Mouse (Mus musculus) midbrain, embryonic 16.5 days (tissue): ENCODE results near the gene Pacsin1. TPM values are rescaled to one million over a fixed set of nuclear protein-coding genes. Genes with fewer than 3 reads are reported as not detected.

Source experiments
- ATAC-seq: fragments of 200-750 bp; cut with Nextera tagmentation; 2 replicates; pipeline ENCODE4 v1.8.0; 2017; ENCODE audit warnings: moderate TSS enrichment
- H3K27ac ChIP-seq: fragments of 300-500 bp; sonication (generic); 2 replicates; pipeline ENCODE4 v1.5.1; 2014; ENCODE audit warnings: mild to moderate bottlenecking, low read length, mixed read lengths
- H3K27me3 ChIP-seq: fragments of 300-500 bp; sonication (generic); 2 replicates; pipeline ENCODE4 v1.6.1; 2014; ENCODE audit warnings: low read depth, low read length, mixed read lengths; ENCODE audit not compliant: control insufficient read depth, insufficient read depth
- H3K36me3 ChIP-seq: fragments of 300-500 bp; sonication (generic); 2 replicates; pipeline ENCODE4 v1.6.1; 2014; ENCODE audit warnings: mild to moderate bottlenecking, low read length, moderate library complexity, mixed read lengths; ENCODE audit not compliant: control insufficient read depth, insufficient read depth
- H3K4me1 ChIP-seq: fragments of 300-500 bp; sonication (generic); 2 replicates; pipeline ENCODE4 v1.6.1; 2014; ENCODE audit warnings: mild to moderate bottlenecking, low read length, mixed read lengths; ENCODE audit not compliant: control insufficient read depth, insufficient read depth
- H3K4me2 ChIP-seq: fragments of 300-500 bp; sonication (generic); 2 replicates; pipeline ENCODE4 v1.6.1; 2014; ENCODE audit warnings: mild to moderate bottlenecking, low read length, mixed read lengths
- H3K4me3 ChIP-seq: fragments of 300-500 bp; sonication (generic); 2 replicates; pipeline ENCODE4 v1.5.1; 2014; ENCODE audit warnings: low read depth, mild to moderate bottlenecking, low read length, moderate library complexity, mixed read lengths
- H3K9ac ChIP-seq: fragments of 300-500 bp; sonication (generic); 2 replicates; pipeline ENCODE4 v1.6.1; 2014; ENCODE audit warnings: low read depth, low read length, mixed read lengths
- H3K9me3 ChIP-seq: fragments of 300-500 bp; sonication (generic); replicated peaks from 2 replicates; pipeline ENCODE4 v1.6.1; 2014; ENCODE audit warnings: mild to moderate bottlenecking, low read length, mixed read lengths; ENCODE audit not compliant: control insufficient read depth, poor library complexity, severe bottlenecking
- WGBS: fragments of 180-500 bp; shearing (Covaris S2); extraction: QIAGEN DNeasy Blood & Tissue Kit; methylation state at CpG from one replicate; pipeline ENCODE4 v1.1.7; 2014; 5-methylcytosine and 5-hydroxymethylcytosine counted together
- polyA plus RNA-seq: library from polyadenylated mRNA; unstranded; fragments of >200 nt; fragmentation: Nextera tagmentation; extraction: Ambion mirVana; gene quantifications from 2 replicates; pipeline ENCODE4 v1.2.1, GENCODE M21; 2015

Pacsin1 gene
- polyA plus RNA-seq, 1 experiment from 2014 or later = 67.7 TPM

DNA sequence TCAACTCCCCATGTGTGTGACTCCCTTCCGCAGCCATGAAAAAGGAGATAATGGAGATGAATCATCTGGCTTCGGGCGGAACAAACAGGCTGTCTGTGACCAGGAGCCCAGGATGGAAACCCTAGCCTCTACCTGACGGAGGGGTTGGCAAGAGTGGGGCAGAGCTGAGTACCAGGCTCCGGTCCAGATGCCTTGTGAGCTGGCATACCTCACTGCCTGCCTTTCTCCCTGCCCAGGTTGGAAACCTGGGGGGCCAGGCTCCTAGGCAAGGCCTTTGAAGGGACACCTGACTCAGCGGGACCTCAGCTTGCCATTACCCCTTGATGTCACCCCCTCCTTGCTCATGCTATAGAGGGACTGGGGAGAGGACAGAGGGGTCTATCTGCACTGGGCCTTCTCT lies 85.7 kb downstream of the Pacsin1 start:
- ATAC-seq = no peak
- Histone ChIP-seq H3K9ac (no peak overlapping the region), H3K4me1 (no peaks in the 10 kb centered on the region), H3K9me3 (no peaks in the 10 kb centered on the region), H3K27ac (no peak overlapping the region), H3K4me3 (no peak overlapping the region), H3K36me3 (no peaks in the 10 kb centered on the region), H3K27me3 (no peaks in the 10 kb centered on the region), H3K4me2 (no peak overlapping the region)
- WGBS = 89% methylated on average over 6 of the region's 6 CpGs

DNA sequence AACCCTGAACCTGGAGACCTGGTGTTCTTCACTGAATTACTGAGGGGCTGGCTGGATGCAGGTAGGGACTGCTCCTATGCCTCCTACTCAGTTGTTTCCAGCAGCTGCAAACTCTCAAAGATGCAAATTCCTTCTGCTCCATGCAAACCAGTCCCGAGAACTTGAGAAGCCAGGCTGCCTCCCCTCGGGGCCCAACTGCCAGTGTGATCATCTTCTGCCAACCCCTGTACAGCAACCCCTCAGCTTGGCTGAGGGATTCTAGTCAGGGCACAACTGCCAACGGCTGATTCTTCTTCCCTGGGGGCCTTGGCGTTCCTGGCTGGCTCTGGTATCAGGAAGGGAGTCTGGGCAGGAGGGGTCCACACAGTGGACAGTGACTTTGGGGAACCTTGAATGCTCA lies 91.1 kb downstream of the Pacsin1 start:
- WGBS = 55% methylated on average over 4 of the region's 4 CpGs
- ATAC-seq = no peak
- H3K4me2 ChIP-seq = no peak overlapping the region
- H3K27ac ChIP-seq = no peak overlapping the region
- H3K27me3 ChIP-seq = no peaks in the 10 kb centered on the region
- no peaks in the 10 kb centered on the region for H3K9me3 ChIP-seq
- no peaks in the 10 kb centered on the region for H3K36me3 ChIP-seq
- no peak overlapping the region for H3K4me3 ChIP-seq
- peak overlapping the region; percentile 20; the same call in 1 of the 2 replicates for H3K9ac ChIP-seq
- H3K4me1 ChIP-seq = no peaks in the 10 kb centered on the region

DNA sequence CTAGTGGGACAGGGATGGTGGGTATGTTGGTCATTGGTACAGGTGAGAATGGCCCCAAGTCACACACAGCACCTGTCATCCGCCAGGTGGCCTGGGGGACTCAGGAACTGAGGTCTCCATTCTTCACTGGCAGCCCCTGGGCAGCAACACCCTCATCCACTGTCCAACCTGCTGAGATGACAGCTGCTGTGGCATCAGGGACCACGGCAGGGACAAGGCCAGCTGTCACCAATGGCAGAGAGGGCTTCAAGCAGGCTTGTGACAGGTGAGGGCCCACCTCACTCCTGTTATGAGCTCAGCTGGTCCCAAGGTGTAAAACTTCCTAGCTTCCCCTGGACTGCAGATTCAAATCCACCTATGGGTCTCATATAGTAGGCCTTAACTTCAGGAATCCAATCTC lies 92.8 kb downstream of the Pacsin1 start:
- ATAC-seq = no peak
- H3K27ac ChIP-seq = no peak overlapping the region
- H3K4me2 ChIP-seq = no peak overlapping the region
- no peaks in the 10 kb centered on the region for H3K36me3 ChIP-seq
- H3K27me3 ChIP-seq = no peaks in the 10 kb centered on the region
- H3K4me1 ChIP-seq = no peaks in the 10 kb centered on the region
- no peak overlapping the region for H3K9ac ChIP-seq
- no peaks in the 10 kb centered on the region for H3K9me3 ChIP-seq
- 97% methylated on average over 2 of the region's 2 CpGs for WGBS
- no peak overlapping the region for H3K4me3 ChIP-seq

DNA sequence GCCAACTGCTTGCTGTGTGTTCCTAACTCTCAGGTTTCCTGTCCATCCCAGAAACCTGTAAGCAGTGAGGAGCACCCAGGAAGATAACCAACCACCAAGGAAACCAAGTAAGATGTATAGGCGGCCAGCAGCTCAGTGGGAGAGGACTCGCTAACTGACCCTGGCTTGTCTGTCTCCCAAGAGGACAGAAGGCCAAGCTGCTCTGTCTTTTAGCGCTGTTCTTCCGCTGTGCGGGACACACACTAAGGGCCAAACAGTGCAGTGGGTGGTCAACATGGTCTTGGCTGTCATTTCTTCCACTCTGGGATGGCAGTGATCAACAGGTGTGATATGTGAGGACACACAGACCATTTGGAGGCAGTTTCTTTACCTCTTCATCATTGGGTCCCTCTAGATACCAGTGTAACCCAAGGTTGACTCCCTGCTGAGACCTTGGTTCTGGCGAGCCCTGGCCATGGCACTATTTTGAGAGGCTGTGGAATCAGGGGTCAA lies 95.2 kb downstream of the Pacsin1 start:
- H3K9me3 ChIP-seq = no peaks in the 10 kb centered on the region
- no peak overlapping the region for H3K27ac ChIP-seq
- WGBS = 89% methylated on average over 6 of the region's 6 CpGs
- H3K9ac ChIP-seq = no peak overlapping the region
- H3K4me2 ChIP-seq = no peak overlapping the region
- ATAC-seq = no peak
- H3K4me3 ChIP-seq = no peak overlapping the region
- no peaks in the 10 kb centered on the region for H3K36me3 ChIP-seq
- H3K4me1 ChIP-seq = no peaks in the 10 kb centered on the region
- no peaks in the 10 kb centered on the region for H3K27me3 ChIP-seq

DNA sequence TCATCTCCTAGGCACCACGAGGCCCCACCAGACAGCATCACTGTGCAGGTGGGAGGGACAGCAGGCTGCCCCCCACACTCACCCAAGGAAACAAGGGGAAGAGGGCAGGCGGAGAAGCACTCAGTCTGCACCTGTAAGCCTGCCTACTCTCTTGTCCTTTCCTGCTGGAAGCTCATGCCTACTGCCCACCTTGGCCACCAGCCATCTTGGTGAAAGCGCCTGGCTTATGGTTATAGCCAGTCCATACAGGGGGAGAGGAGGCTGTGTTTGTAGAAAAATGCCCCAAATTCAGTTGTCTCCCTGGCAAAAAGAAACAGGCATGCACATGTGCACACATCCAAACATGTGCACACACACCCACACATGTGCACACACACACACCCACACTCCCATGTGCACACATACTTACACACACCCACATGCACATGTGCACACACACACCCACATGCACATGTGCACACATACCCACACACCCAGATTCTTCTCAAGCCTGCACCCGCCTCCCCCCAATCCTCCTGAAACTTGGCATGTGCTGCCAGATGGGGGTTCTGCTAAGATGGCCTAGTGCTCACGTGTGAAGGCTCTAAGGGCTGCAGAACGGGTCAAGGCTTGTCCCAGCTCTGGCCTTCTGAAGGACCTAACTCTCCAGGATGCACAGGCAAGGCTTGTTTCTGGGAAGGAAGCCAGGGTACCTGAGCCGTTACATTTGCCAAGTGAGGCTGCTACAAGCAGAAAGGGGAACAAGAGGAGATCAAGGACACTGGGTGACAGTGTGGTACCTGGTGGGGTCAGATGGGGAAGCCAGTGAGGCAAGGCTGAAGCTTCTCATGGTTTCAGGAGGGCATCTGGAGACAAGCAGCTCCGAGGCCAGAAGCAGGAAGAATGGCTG lies 96.2 kb downstream of the Pacsin1 start:
- ATAC-seq = no peak
- Histone ChIP-seq H3K9me3 (no peaks in the 10 kb centered on the region), H3K4me2 (no peak overlapping the region), H3K4me1 (no peaks in the 10 kb centered on the region), H3K9ac (no peak overlapping the region), H3K27me3 (no peaks in the 10 kb centered on the region), H3K36me3 (no peaks in the 10 kb centered on the region), H3K27ac (no peak overlapping the region), H3K4me3 (no peak overlapping the region)
- whole genome bisulfite sequencing = 90% methylated on average over 8 of the region's 8 CpGs

DNA sequence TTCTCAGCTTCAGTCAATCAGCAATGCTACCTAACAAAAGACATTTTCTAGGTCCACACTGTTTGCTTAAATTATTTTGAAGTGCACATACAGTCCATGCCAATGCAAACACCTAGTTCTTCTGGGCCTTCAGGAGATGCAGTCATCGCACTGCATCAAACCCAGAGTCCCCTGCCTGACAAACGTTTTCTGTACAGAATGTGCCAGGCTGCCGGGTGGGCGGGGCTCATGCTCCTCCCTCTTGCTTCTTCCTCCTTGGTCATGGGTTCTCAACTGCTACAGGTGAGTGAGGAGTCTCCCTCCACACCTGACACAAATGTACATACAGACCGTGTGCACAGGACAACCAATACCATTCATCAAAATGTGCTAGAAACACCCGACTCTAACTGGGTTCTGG lies 104.9 kb downstream of the Pacsin1 start:
- Histone ChIP-seq H3K4me2 (no peak overlapping the region), H3K4me1 (peaks cover 5% of the 10 kb centered on the region), H3K9me3 (no peaks in the 10 kb centered on the region), H3K4me3 (no peak overlapping the region), H3K27me3 (no peaks in the 10 kb centered on the region), H3K27ac (no peak overlapping the region), H3K36me3 (no peaks in the 10 kb centered on the region), H3K9ac (no peak overlapping the region)
- 77% methylated on average over 6 of the region's 6 CpGs for WGBS
- ATAC-seq = no peak

Other genes starting within 250 kb of the Pacsin1 start
- gene Grm4, start 134.1 kb upstream of the Pacsin1 start, polyA plus RNA-seq = 7.5 and 11.0 TPM in 2 replicates
- 124 and 134 TPM in 2 replicates for gene Hmga1, start 99.0 kb upstream of the Pacsin1 start, polyA plus RNA-seq
- 55.4 and 65.8 TPM in 2 replicates for gene AI413582, start 89.8 kb upstream of the Pacsin1 start, polyA plus RNA-seq
- 246 and 248 TPM in 2 replicates for gene Nudt3, start 32.0 kb upstream of the Pacsin1 start, polyA plus RNA-seq
- gene RPS10-NUDT3, start 20.3 kb upstream of the Pacsin1 start, polyA plus RNA-seq = not detected in 2 replicates
- gene Rps10, start 18.8 kb upstream of the Pacsin1 start, polyA plus RNA-seq = 400 and 420 TPM in 2 replicates
- gene Spdef, start 73.4 kb downstream of the Pacsin1 start, polyA plus RNA-seq = 1.5 and 2.6 TPM in 2 replicates
- 8.5 and 9.4 TPM in 2 replicates for gene D17Wsu92e, start 165.1 kb downstream of the Pacsin1 start, polyA plus RNA-seq
- gene Snrpc, start 182.6 kb downstream of the Pacsin1 start, polyA plus RNA-seq = 193 and 197 TPM in 2 replicates
- gene Uhrf1bp1, start 200.9 kb downstream of the Pacsin1 start, polyA plus RNA-seq = 6.0 and 6.5 TPM in 2 replicates